Mouse (Mus musculus) limb, embryonic 11.5 days (tissue): ENCODE results near the gene Ttc38. TPM values are rescaled to one million over a fixed set of nuclear protein-coding genes. Genes with fewer than 3 reads are reported as not detected.

Experiments used
- ATAC-seq: fragments of 200-750 bp; cut with Nextera tagmentation; 2 replicates; pipeline ENCODE4 v1.8.0; 2017; ENCODE audit warnings: low read depth; ENCODE audit not compliant: insufficient number of reproducible peaks, low FRiP score, low TSS enrichment
- DNase-seq: peaks from one replicate; pipeline ENCODE4 v3.0.0-alpha.2; 2015; ENCODE audit warnings: low spot score
- H3K27ac ChIP-seq: fragments of 300-500 bp; sonication (generic); replicated peaks from 2 replicates; pipeline ENCODE4 v1.5.1; 2014; ENCODE audit warnings: low read depth, mild to moderate bottlenecking, low read length
- H3K27me3 ChIP-seq: fragments of 300-500 bp; sonication (generic); 2 replicates; pipeline ENCODE4 v1.6.1; 2014; ENCODE audit warnings: mild to moderate bottlenecking, low read length, mixed read lengths; ENCODE audit not compliant: control insufficient read depth, insufficient read depth
- H3K36me3 ChIP-seq: fragments of 300-500 bp; sonication (generic); 2 replicates; pipeline ENCODE4 v1.6.1; 2014; ENCODE audit warnings: mild to moderate bottlenecking, low read length, moderate library complexity, mixed read lengths; ENCODE audit not compliant: control insufficient read depth, insufficient read depth
- H3K4me1 ChIP-seq: fragments of 300-500 bp; sonication (generic); 2 replicates; pipeline ENCODE4 v1.6.1; 2014; ENCODE audit warnings: low read length, mixed read lengths; ENCODE audit not compliant: control insufficient read depth, insufficient read depth
- H3K4me2 ChIP-seq: fragments of 300-500 bp; sonication (generic); 2 replicates; pipeline ENCODE4 v1.6.1; 2014; ENCODE audit warnings: low read depth, mild to moderate bottlenecking, moderate library complexity; ENCODE audit not compliant: severe bottlenecking
- H3K4me3 ChIP-seq: fragments of 300-500 bp; sonication (generic); 2 replicates; pipeline ENCODE4 v1.5.1; 2014; ENCODE audit warnings: low read depth, low read length
- H3K9ac ChIP-seq: fragments of 300-500 bp; sonication (generic); 2 replicates; pipeline ENCODE4 v1.6.1; 2014; ENCODE audit warnings: mild to moderate bottlenecking, low read length
- H3K9me3 ChIP-seq: fragments of 300-500 bp; sonication (generic); 2 replicates; pipeline ENCODE4 v1.6.1; 2016; ENCODE audit warnings: low read length; ENCODE audit not compliant: control insufficient read depth
- WGBS: fragments of 180-500 bp; shearing (Covaris S2); extraction: QIAGEN DNeasy Blood & Tissue Kit; methylation state at CpG from one replicate; pipeline ENCODE4 v1.1.7; 2014; 5-methylcytosine and 5-hydroxymethylcytosine counted together
- polyA plus RNA-seq: library from polyadenylated mRNA; unstranded; fragments of >200 nt; fragmentation: Nextera tagmentation; extraction: Ambion mirVana; gene quantifications from 2 replicates; pipeline ENCODE4 v1.2.1, GENCODE M21; 2014

The Ttc38 gene
- polyA plus RNA-seq, 1 experiment from 2014 or later = 4.1 TPM

GRCm38 (mm10) chr15:85891971-85892370 is 59.9 kb downstream of the Ttc38 start:
- ATAC-seq = no peak
- no peaks in the 10 kb centered on the region for H3K9me3 ChIP-seq
- WGBS = 87% methylated on average over 10 of the region's 10 CpGs

GRCm38 (mm10) chr15:85892498-85893118 is 60.5 kb downstream of the Ttc38 start:
- ATAC-seq (no peak), DNase-seq (no peak)
- H3K4me1 ChIP-seq = no peaks in the 10 kb centered on the region
- H3K36me3 ChIP-seq = peaks cover 16% of the 10 kb centered on the region
- H3K9ac ChIP-seq = no peak overlapping the region
- no peak overlapping the region for H3K27ac ChIP-seq
- H3K9me3 ChIP-seq = no peaks in the 10 kb centered on the region
- no peaks in the 10 kb centered on the region for H3K27me3 ChIP-seq
- no peak overlapping the region for H3K4me2 ChIP-seq
- 87% methylated on average over 13 of the region's 13 CpGs for WGBS
- no peak overlapping the region for H3K4me3 ChIP-seq

More at GRCm38 (mm10) chr15:85891971-85892370, 59.9 kb downstream of the Ttc38 start:
- Histone ChIP-seq H3K27ac (no peak overlapping the region), H3K9ac (no peak overlapping the region), H3K4me3 (no peak overlapping the region), H3K4me1 (no peaks in the 10 kb centered on the region), H3K36me3 (peaks cover 14% of the 10 kb centered on the region), H3K4me2 (no peak overlapping the region), H3K27me3 (no peaks in the 10 kb centered on the region)
- no peak for DNase-seq

DNA sequence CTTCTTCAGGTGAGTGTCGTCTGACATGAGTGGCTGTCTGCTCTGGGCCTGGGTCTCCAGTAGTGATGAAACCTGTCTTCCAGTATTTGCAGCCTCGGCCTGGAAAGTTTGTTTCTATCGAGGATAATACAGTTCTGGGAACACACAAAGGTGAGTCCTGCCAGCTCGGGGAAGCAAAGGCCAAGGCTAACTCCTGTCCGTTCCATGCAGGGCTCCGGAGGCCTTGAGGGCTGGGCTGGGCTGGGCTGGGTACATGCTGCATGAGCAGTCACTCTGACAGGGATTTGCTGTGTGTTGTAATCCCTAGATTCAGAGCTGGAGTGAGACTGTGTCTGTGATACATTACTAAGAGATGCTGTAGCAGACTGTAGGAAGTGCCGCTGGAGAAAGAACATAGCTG is 61.8 kb downstream of the Ttc38 start:
- Histone ChIP-seq H3K36me3 (peaks cover 19% of the 10 kb centered on the region), H3K27me3 (no peaks in the 10 kb centered on the region), H3K27ac (no peak overlapping the region), H3K4me2 (no peak overlapping the region), H3K9ac (no peak overlapping the region), H3K4me3 (no peak overlapping the region), H3K4me1 (no peaks in the 10 kb centered on the region), H3K9me3 (no peaks in the 10 kb centered on the region)
- no peak for DNase-seq
- ATAC-seq = no peak
- 92% methylated on average over 7 of the region's 7 CpGs for WGBS

- DNase-seq (peak; percentile 90), ATAC-seq (no peak)
- no peak overlapping the region for H3K9ac ChIP-seq
- 24% methylated on average over 8 of the region's 8 CpGs for WGBS
- H3K27ac ChIP-seq = no peak overlapping the region
- H3K4me1 ChIP-seq = no peaks in the 10 kb centered on the region
- H3K4me2 ChIP-seq = no peak overlapping the region
- H3K9me3 ChIP-seq = no peaks in the 10 kb centered on the region
- H3K27me3 ChIP-seq = no peaks in the 10 kb centered on the region
- no peak overlapping the region for H3K4me3 ChIP-seq
- H3K36me3 ChIP-seq = peaks cover 19% of the 10 kb centered on the region
Measured at GRCm38 (mm10) chr15:85896284-85896683, 64.2 kb downstream of the Ttc38 start.

DNA sequence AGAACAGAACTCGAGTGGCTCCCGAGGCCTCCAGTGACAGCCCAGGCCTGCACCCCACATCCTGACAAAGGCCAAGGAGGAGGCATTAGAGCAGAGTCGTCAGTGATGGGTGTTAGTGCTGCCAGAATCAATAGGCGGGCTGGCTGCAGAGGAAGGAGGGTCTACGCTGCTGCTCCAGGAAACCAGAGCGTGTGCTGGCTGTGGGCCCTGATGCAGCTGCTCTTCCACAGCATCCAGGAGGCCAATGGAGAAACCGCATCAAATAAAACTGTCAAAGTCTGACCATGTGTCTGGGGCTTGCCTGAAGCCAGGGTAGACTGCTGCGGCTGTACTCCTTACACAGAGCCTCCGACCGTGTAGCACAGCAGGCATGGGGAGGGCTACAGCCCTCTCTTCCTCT is 65.0 kb downstream of the Ttc38 start:
- ATAC-seq (no peak), DNase-seq (no peak)
- H3K27ac ChIP-seq = no peak overlapping the region
- no peak overlapping the region for H3K4me3 ChIP-seq
- H3K36me3 ChIP-seq = peaks cover 19% of the 10 kb centered on the region
- no peak overlapping the region for H3K4me2 ChIP-seq
- H3K9ac ChIP-seq = no peak overlapping the region
- no peaks in the 10 kb centered on the region for H3K9me3 ChIP-seq
- H3K4me1 ChIP-seq = no peaks in the 10 kb centered on the region
- 90% methylated on average over 10 of the region's 10 CpGs for WGBS
- no peaks in the 10 kb centered on the region for H3K27me3 ChIP-seq

GRCm38 (mm10) chr15:85899396-85899795 is 67.3 kb downstream of the Ttc38 start:
- 84% methylated on average over 6 of the region's 6 CpGs for WGBS
- no peak overlapping the region for H3K27ac ChIP-seq

DNA sequence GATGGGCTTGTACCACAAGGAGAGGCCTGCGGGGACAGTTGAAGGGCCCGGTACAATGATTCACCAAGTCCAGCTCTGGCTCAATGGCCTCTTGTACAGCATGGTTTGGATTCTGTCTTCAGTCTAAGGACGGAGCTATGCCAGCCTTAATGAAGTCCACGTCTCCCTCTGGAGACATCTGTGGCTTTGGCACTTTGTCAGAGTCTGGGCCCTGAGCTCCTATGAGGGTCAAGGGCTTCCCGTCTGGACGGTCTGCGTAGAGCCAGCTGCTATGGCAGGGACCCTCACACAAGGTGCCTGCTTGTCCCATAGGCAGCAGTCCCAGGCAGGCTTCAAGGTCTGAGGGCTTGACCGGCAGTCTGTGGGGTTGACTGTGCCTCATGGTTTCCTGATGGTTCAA is 68.2 kb downstream of the Ttc38 start:
- Histone ChIP-seq H3K27ac (no peak overlapping the region), H3K9ac (no peak overlapping the region), H3K4me1 (no peaks in the 10 kb centered on the region), H3K36me3 (peaks cover 10% of the 10 kb centered on the region; the same call in 1 of the 2 replicates), H3K9me3 (no peaks in the 10 kb centered on the region), H3K27me3 (no peaks in the 10 kb centered on the region), H3K4me2 (no peak overlapping the region), H3K4me3 (no peak overlapping the region)
- ATAC-seq (no peak), DNase-seq (no peak)
- whole genome bisulfite sequencing = 84% methylated on average over 8 of the region's 8 CpGs

More at GRCm38 (mm10) chr15:85899396-85899795, 67.3 kb downstream of the Ttc38 start:
- Histone ChIP-seq H3K9me3 (no peaks in the 10 kb centered on the region), H3K9ac (no peak overlapping the region), H3K36me3 (peaks cover 10% of the 10 kb centered on the region; the same call in 1 of the 2 replicates), H3K27me3 (no peaks in the 10 kb centered on the region), H3K4me2 (no peak overlapping the region), H3K4me1 (no peaks in the 10 kb centered on the region), H3K4me3 (no peak overlapping the region)
- ATAC-seq (no peak), DNase-seq (no peak)

DNA sequence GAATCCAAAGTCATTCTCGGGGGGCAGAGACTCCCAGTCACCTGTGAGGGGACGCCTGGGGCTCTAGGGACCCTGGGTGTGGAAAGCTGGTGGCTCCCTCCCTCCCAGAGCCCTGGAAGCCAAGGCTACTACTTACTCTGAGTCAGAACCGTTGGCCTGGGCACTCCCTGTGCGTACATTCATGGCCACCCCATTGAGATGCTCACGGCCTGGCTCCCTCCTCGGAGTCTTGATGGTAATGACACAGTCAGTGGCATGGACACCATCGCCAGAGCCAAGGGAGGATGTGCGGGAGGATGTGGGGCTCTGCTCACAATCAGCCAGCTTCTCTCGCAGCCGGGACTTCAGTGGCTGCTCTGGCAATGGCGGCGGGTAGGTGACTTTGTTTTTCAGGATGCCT is 68.7 kb downstream of the Ttc38 start:
- no peaks in the 10 kb centered on the region for H3K4me1 ChIP-seq
- WGBS = 83% methylated on average over 12 of the region's 12 CpGs
- no peak overlapping the region for H3K4me3 ChIP-seq
- no peak overlapping the region for H3K4me2 ChIP-seq
- peaks cover 10% of the 10 kb centered on the region; the same call in 1 of the 2 replicates for H3K36me3 ChIP-seq
- no peaks in the 10 kb centered on the region for H3K9me3 ChIP-seq
- no peak overlapping the region for H3K9ac ChIP-seq
- H3K27ac ChIP-seq = no peak overlapping the region
- no peak for ATAC-seq
- no peaks in the 10 kb centered on the region for H3K27me3 ChIP-seq
- no peak for DNase-seq

DNA sequence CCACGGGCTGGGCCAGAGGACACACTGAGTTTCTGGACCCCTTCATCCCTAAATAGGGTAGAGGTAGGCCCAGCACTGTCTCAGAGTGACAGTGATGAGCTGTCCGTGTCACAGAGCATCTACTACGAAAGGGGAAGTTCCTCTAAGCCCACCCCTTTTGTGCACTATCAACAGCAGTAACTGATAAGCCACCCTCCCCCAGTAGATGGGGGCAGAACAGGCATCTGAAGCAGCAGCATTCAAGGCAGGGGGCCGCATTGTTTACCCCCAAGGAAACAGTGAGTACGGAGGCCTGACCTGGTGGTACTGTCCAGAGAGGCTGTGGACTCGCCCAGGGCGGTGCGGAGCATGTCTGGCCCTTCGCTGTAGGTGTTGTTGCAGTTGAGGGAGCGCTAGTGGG is 70.4 kb downstream of the Ttc38 start:
- no peak overlapping the region for H3K4me3 ChIP-seq
- no peak overlapping the region for H3K27ac ChIP-seq
- no peak overlapping the region for H3K4me2 ChIP-seq
- no peaks in the 10 kb centered on the region for H3K27me3 ChIP-seq
- no peaks in the 10 kb centered on the region for H3K4me1 ChIP-seq
- no peak for DNase-seq
- H3K9me3 ChIP-seq = no peaks in the 10 kb centered on the region
- ATAC-seq = no peak
- no peak overlapping the region for H3K9ac ChIP-seq
- 87% methylated on average over 10 of the region's 10 CpGs for WGBS
- peaks cover 4% of the 10 kb centered on the region; the same call in 1 of the 2 replicates for H3K36me3 ChIP-seq
